Mouse (Mus musculus) myocyte (in vitro differentiated cells): ENCODE data around the gene Dock11. TPM values are rescaled to one million over a fixed set of nuclear protein-coding genes. Genes with fewer than 3 reads are reported as not detected.

ENCODE experiments used
- H3K27me3 ChIP-seq: one replicate; pipeline ENCODE4 v1.6.1; 2011; ENCODE audit not compliant: control insufficient read depth, insufficient read depth, insufficient read length
- H3K36me3 ChIP-seq: one replicate; pipeline ENCODE4 v1.6.1; 2011; ENCODE audit not compliant: control insufficient read depth, insufficient read depth
- H3K4me2 ChIP-seq: one replicate; pipeline ENCODE4 v1.6.1; 2011; ENCODE audit warnings: low read depth, control low read depth
- H3K4me3 ChIP-seq: one replicate; pipeline ENCODE4 v1.5.1; 2011; ENCODE audit warnings: mild to moderate bottlenecking, control low read depth, moderate library complexity
- H3K79me2 ChIP-seq: one replicate; pipeline ENCODE4 v1.6.1; 2011; ENCODE audit not compliant: control insufficient read depth, insufficient read depth
- H3ac ChIP-seq: one replicate; pipeline ENCODE4 v1.6.1; 2011; ENCODE audit not compliant: control insufficient read depth, insufficient read length
- CEBPB ChIP-seq: IDR thresholded peaks from 2 replicates; pipeline ENCODE4 v1.6.1; 2011; ENCODE audit warnings: mild to moderate bottlenecking, moderate library complexity; ENCODE audit not compliant: poor library complexity, insufficient read depth, severe bottlenecking
- E2F4 ChIP-seq: IDR thresholded peaks from one replicate; pipeline ENCODE4 v1.6.1; 2011; ENCODE audit warnings: mild to moderate bottlenecking, control low read depth, moderate library complexity; ENCODE audit not compliant: insufficient read depth
- MAX ChIP-seq: IDR thresholded peaks from one replicate; pipeline ENCODE4 v1.6.1; 2011; ENCODE audit warnings: low read depth, mild to moderate bottlenecking, control low read depth
- MYOD1 ChIP-seq, 3 experiments: IDR thresholded peaks; one replicate each; pipeline ENCODE4 v1.6.1; 2011; ENCODE audit warnings: control low read depth in 2 of 3, low read depth in 2 of 3, mild to moderate bottlenecking in 2 of 3, moderate library complexity in 1 of 3; ENCODE audit not compliant: insufficient read length in 2 of 3, control insufficient read depth in 1 of 3
- MYOG ChIP-seq, 3 experiments: IDR thresholded peaks; one replicate each; pipeline ENCODE4 v1.6.1; 2011; ENCODE audit warnings: control low read depth in 2 of 3, low read depth in 2 of 3, mild to moderate bottlenecking in 2 of 3; ENCODE audit not compliant: insufficient read length in 2 of 3, control insufficient read depth in 1 of 3, insufficient read depth in 1 of 3
- POLR2A ChIP-seq: IDR thresholded peaks from one replicate; pipeline ENCODE4 v1.6.1; 2011; ENCODE audit warnings: low read depth, mild to moderate bottlenecking, control low read depth, moderate library complexity; ENCODE audit not compliant: insufficient read length
- POLR2AphosphoS2 ChIP-seq: IDR thresholded peaks from one replicate; pipeline ENCODE4 v1.6.1; 2011; ENCODE audit warnings: low read depth, control low read depth; ENCODE audit not compliant: insufficient read length
- REST ChIP-seq: IDR thresholded peaks from one replicate; pipeline ENCODE4 v1.6.1; 2011; ENCODE audit warnings: mild to moderate bottlenecking, control low read depth, moderate library complexity; ENCODE audit not compliant: insufficient read depth, insufficient read length
- SRF ChIP-seq: IDR thresholded peaks from one replicate; pipeline ENCODE4 v1.6.1; 2011; ENCODE audit warnings: low read depth; ENCODE audit not compliant: control insufficient read depth, insufficient read length
- TCF12 ChIP-seq: IDR thresholded peaks from one replicate; pipeline ENCODE4 v1.6.1; 2011; ENCODE audit warnings: mild to moderate bottlenecking, control low read depth; ENCODE audit not compliant: poor library complexity, insufficient read depth, severe bottlenecking
- TCF3 ChIP-seq: IDR thresholded peaks from one replicate; pipeline ENCODE4 v1.6.1; 2011; ENCODE audit warnings: low read depth, control low read depth; ENCODE audit not compliant: insufficient read length
- USF1 ChIP-seq: IDR thresholded peaks from one replicate; pipeline ENCODE4 v1.6.1; 2011; ENCODE audit warnings: low read depth, mild to moderate bottlenecking, control low read depth, moderate library complexity
- polyA plus RNA-seq: library from polyadenylated mRNA; unstranded; fragments of >200 nt; fragmentation: generic; extraction: Trizol; gene quantifications from one replicate; pipeline ENCODE4 v1.2.1, GENCODE M21; 2012; ENCODE audit warnings: missing spikeins

The Dock11 gene
- polyA plus RNA-seq, 1 experiment: 6.2 TPM

- Histone ChIP-seq H3K79me2 (peaks cover 32% of the 10 kb centered on the region), H3K27me3 (no peaks in the 10 kb centered on the region), H3ac (no peak overlapping the region), H3K4me3 (peak overlapping the region; percentile 4), H3K36me3 (no peaks in the 10 kb centered on the region), H3K4me2 (peak overlapping the region; percentile 75)
- no peak for TF ChIP-seq MYOD1 (IDR thresholded peaks at IDR 0.05; ENCODE audit: control insufficient read depth in 1 of 3, insufficient read length in 2 of 3, low read depth in 2 of 3)
- no peak for TF ChIP-seq MYOG (IDR thresholded peaks at IDR 0.05; ENCODE audit: control insufficient read depth in 1 of 3, insufficient read depth in 1 of 3, insufficient read length in 2 of 3, low read depth in 2 of 3)
- TF ChIP-seq TCF3: no peak
- TF ChIP-seq MAX: no peak
- no peak for TF ChIP-seq TCF12
- TF ChIP-seq POLR2A: no peak
- TF ChIP-seq POLR2AphosphoS2: no peak
- TF ChIP-seq CEBPB: no peak
- no peak for TF ChIP-seq REST
- TF ChIP-seq USF1: no peak
- TF ChIP-seq E2F4: no peak
- TF ChIP-seq SRF: no peak
These were observed 226.5 kb downstream of the Dock11 start for GRCm38 (mm10) chrX:36115171-36115570.

Other genes with a start within 250 kb of the Dock11 start
- 9.0 TPM for gene Il13ra1, start 223.3 kb downstream of the Dock11 start, polyA plus RNA-seq